Mouse (Mus musculus) G1E-ER4 (cell line): Measurements from ENCODE around the gene Cwc27. TPM values are rescaled to one million over a fixed set of nuclear protein-coding genes. Genes with fewer than 3 reads are reported as not detected.

Experiments used
- GATA1 ChIP-seq: IDR thresholded peaks from one replicate; pipeline ENCODE4 v1.8.0; 2012; ENCODE audit warnings: low read length, inconsistent platforms
- polyA plus RNA-seq: library from polyadenylated mRNA; stranded (reverse); fragments of >175 nt; gene quantifications from 2 replicates; pipeline ENCODE4 v1.2.3, GENCODE M21; 2012

Cwc27 gene
- 3.0 and 3.7 TPM in 2 replicates for polyA plus RNA-seq

- no peak for TF ChIP-seq GATA1
Observed at GRCm38 (mm10) chr13:104816635-104817571, at the start of gene Cwc27. Gene Cwc27, minus strand, starts transcription at chr13:104817142.

- TF ChIP-seq GATA1 = no peak
Observed at GRCm38 (mm10) chr13:104866726-104867125, 49.8 kb upstream of the Cwc27 start.

- no peak for TF ChIP-seq GATA1
Observed at GRCm38 (mm10) chr13:104863127-104863979, 46.4 kb upstream of the Cwc27 start, which contains the start of gene Shisal2b. Gene Shisal2b, minus strand, starts transcription at chr13:104863893.

- TF ChIP-seq GATA1 = no peak
Observed at GRCm38 (mm10) chr13:104853645-104854044, 36.7 kb upstream of the Cwc27 start.

- TF ChIP-seq GATA1 = no peak
Observed at GRCm38 (mm10) chr13:104843295-104844089, 26.6 kb upstream of the Cwc27 start.

GRCm38 (mm10) chr13:104841937-104842336 is 25.0 kb upstream of the Cwc27 start:
- TF ChIP-seq GATA1 = no peak

- TF ChIP-seq GATA1 = no peak
Observed at GRCm38 (mm10) chr13:104837628-104838027, 20.7 kb upstream of the Cwc27 start.

- TF ChIP-seq GATA1 = no peak
Observed at GRCm38 (mm10) chr13:104832811-104833210, 15.9 kb upstream of the Cwc27 start.

- no peak for TF ChIP-seq GATA1
Observed at GRCm38 (mm10) chr13:104825470-104825869, 8.5 kb upstream of the Cwc27 start.

GRCm38 (mm10) chr13:104822411-104822838 is 5.5 kb upstream of the Cwc27 start:
- TF ChIP-seq GATA1 = no peak

- no peak for TF ChIP-seq GATA1
Observed at GRCm38 (mm10) chr13:104821908-104822307, 5.0 kb upstream of the Cwc27 start.

- TF ChIP-seq GATA1 = peak; percentile 37
Observed at GRCm38 (mm10) chr13:104821192-104821591, 4.2 kb upstream of the Cwc27 start.

GRCm38 (mm10) chr13:104817696-104818095 is 754 bp upstream of the Cwc27 start:
- TF ChIP-seq GATA1 = no peak

GRCm38 (mm10) chr13:104816270-104816634 is 690 bp downstream of the Cwc27 start:
- no peak for TF ChIP-seq GATA1

- TF ChIP-seq GATA1 = no peak
Observed at GRCm38 (mm10) chr13:104805681-104806080, 11.3 kb downstream of the Cwc27 start.
